Mouse (Mus musculus): ENCODE measurements at regions not wholly inside any gene's neighbourhood (a gene's known extent, or its start where the extent isn't known, plus 50 kb on each side); places are given as distances from the start of the nearest gene placed in this dataset.
"Not testable (repeated sequence)": the region's sequence is repeated elsewhere in the genome, so short reads cannot be mapped to it uniquely, and the experiment has no call there.

DNA sequence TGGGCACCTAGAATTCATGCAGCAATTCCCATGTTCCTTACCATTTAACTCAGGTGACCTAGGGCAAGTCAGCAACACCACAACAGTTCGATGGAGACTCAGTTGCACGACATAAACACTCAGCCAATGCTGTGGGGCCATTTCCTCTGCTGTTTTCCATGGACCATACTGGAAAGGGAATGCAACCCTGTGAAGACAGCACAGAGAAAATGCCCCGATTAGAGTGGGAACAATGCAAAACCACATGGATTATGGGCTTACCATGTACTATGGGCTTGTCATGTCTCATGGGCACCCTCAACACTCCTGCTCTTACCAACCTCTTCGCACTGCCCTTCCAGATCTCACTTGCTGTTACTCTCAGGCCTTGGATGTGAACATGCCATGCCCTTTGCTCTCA lies 207.6 kb downstream of the Snurf start:
- WGBS: 72% methylated on average over 4 of the region's 4 CpGs
- H3K27ac ChIP-seq; H3K4me1 ChIP-seq; H3K36me3 ChIP-seq; H3K27me3 ChIP-seq (ENCODE audit: insufficient read depth, poor library complexity, severe bottlenecking); H3K4me3 ChIP-seq: not testable (repeated sequence)
- DNase-seq (ENCODE audit: low spot score): peak; percentile 70
- H3K9me3 ChIP-seq: peaks cover 10% of the 10 kb centered on the region

DNA sequence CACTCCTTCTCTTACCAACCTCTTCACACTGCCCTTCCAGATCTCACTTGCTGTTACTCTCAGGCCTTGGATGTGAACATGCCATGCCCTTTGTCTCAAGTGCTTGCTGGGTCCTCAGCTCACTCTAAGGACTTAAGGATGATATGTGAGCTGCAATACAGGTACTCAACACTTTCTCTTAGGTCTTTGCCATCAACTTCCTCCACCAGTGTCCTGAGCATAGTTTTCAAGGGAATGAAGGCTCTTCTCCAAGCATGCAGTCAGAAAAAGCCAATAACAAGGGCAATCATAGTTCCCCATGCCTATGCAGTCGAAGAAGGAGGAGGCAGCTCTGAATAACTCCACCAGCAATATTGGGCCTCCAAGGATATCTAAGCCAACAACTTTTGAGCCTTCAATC lies 235.1 kb downstream of the Snurf start:
- DNase-seq (ENCODE audit: low spot score); H3K27ac ChIP-seq; H3K4me1 ChIP-seq; H3K36me3 ChIP-seq; H3K9me3 ChIP-seq; H3K4me3 ChIP-seq; H3K27me3 ChIP-seq (ENCODE audit: insufficient read depth, poor library complexity, severe bottlenecking): not testable (repeated sequence)
- WGBS: 57% methylated on average over 1 of the region's 1 CpGs

DNA sequence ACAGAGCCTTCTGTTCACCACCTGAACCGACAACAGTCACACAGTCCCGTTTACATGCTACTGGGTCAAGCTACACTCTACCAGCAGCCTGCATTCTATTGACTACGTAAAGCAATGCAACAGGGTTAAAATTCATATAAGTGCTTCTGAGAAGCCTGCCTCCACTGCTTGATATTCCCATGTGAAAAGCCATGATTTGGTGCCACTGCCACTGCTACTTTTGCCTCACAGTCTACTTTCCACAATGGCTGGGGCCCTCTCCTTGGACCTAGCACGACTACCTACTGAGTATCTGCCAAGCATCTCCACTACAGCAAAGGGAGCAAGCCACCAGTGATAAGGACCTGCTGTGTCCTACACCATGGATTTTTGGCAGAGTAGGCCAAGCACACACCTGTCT lies 236.2 kb downstream of the Snurf start:
- not testable (repeated sequence) for H3K27me3 ChIP-seq (ENCODE audit: insufficient read depth, poor library complexity, severe bottlenecking); DNase-seq (ENCODE audit: low spot score); H3K4me3 ChIP-seq; H3K4me1 ChIP-seq; H3K27ac ChIP-seq; H3K36me3 ChIP-seq; H3K9me3 ChIP-seq
- WGBS: 65% methylated on average over 2 of the region's 4 CpGs

DNA sequence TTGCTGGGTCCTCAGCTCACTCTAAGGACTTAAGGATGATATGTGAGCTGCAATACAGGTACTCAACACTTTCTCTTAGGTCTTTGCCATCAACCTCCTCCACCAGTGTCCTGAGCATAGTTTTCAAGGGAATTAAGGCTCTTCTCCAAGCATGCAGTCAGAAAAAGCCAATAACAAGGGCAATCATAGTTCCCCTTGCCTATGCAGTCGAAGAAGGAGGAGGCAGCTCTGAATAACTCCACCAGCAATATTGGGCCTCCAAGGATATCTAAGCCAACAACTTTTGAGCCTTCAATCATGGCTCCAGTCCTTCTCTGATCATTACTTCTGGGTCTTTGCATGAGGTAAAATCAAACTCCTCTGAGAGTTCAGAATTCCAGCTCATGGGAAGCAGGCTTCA lies 237.5 kb downstream of the Snurf start:
- not testable (repeated sequence) for H3K36me3 ChIP-seq, H3K9me3 ChIP-seq

More for the DNA sequence above, 237.5 kb downstream of the Snurf start:
- H3K27ac ChIP-seq; H3K4me3 ChIP-seq; H3K27me3 ChIP-seq (ENCODE audit: insufficient read depth, poor library complexity, severe bottlenecking); H3K4me1 ChIP-seq; DNase-seq (ENCODE audit: low spot score): not testable (repeated sequence)
- WGBS: 61% methylated on average over 1 of the region's 1 CpGs

Measured in heart, embryonic 10.5 days (tissue).